Mouse (Mus musculus) liver, adult 10 weeks (tissue): ENCODE data around the gene Dnmt3b. TPM values are rescaled to one million over a fixed set of nuclear protein-coding genes. Genes with fewer than 3 reads are reported as not detected.

Experiments
- polyA plus RNA-seq: library from polyadenylated mRNA; stranded (reverse); fragments of 350-450 nt; fragmentation: Illumina TruSeq; extraction: RNeasy Lipid Tissue Mini Kit (QIAGEN cat#74804); gene quantifications from one replicate; pipeline ENCODE4 v1.2.3, GENCODE M21; 2014; ENCODE audit warnings: low read depth, low replicate concordance

Gene Dnmt3b
- polyA plus RNA-seq, result 1.6 TPM

DNA sequence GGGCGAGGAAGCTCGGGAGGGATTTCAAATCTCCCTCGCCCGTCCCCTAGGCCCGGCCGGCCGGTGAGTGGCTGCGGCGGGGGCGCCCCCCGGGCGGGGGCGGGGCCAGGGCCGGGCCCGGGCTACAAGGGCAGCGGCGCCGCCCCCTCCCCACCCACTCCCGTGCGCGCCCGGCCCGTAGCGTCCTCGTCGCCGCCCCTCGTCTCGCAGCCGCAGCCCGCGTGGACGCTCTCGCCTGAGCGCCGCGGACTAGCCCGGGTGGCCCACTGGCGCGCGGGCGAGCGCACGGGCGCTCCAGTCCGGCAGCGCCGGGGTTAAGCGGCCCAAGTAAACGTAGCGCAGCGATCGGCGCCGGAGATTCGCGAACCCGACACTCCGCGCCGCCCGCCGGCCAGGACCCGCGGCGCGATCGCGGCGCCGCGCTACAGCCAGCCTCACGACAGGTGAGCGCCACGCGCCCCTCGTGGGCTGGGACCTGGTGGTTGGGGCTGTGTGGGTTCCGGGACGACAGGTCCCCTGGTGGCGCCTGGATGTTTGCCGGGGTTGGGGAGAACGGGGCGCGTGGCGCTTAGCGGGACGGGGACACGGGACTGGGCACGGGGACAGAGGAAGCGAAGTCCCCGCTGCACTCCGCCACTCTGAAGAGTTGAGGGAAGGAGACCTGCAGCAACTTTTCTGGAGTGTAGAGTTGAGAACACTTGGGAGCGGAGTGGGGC, at the start of gene Dnmt3b:
Gene Dnmt3b (plus strand): TSS at position 153 of the 716 bp plus-strand sequence.

GRCm38 (mm10) chr2:153631976-153632870, 17.0 kb upstream of the Dnmt3b start, which contains the start of gene Commd7:
Gene Commd7, minus strand, starts transcription at chr2:153632781.

GRCm38 (mm10) chr2:153696352-153696751, 47.1 kb downstream of the Dnmt3b start, which contains the start of gene Dnmt3c:
Gene Dnmt3c, plus strand, starts transcription at chr2:153696652.

Other genes with a start within 250 kb of the Dnmt3b start
- gene 4930404H24Rik, start 156.7 kb upstream of the Dnmt3b start, polyA plus RNA-seq, result not detected
- gene Nol4l, start 119.5 kb upstream of the Dnmt3b start, polyA plus RNA-seq, result 0.45 TPM
- 7.6 TPM for gene Commd7, start 16.7 kb upstream of the Dnmt3b start, polyA plus RNA-seq
- not detected for gene Dnmt3c, start 47.2 kb downstream of the Dnmt3b start, polyA plus RNA-seq
- gene Mapre1, start 91.8 kb downstream of the Dnmt3b start, polyA plus RNA-seq, result 58.4 TPM
- gene Efcab8, start 130.5 kb downstream of the Dnmt3b start, polyA plus RNA-seq, result not detected
- not detected for gene Sun5, start 221.6 kb downstream of the Dnmt3b start, polyA plus RNA-seq
- gene Bpifb2, start 225.6 kb downstream of the Dnmt3b start, polyA plus RNA-seq, result not detected